Comparison of ENCODE assay signal across 9 mouse cellular contexts in genomic region chr1:74084065-74084705, GRCm38 (mm10). TPM values are rescaled to one million over a fixed set of nuclear protein-coding genes. Genes with fewer than 3 reads are reported as not detected.
DNase-seq lines count a peak whose midpoint lies in the region; ATAC-seq and TF ChIP-seq lines count a peak whose summit lies in the region.
"Had no signal": no experiment of that assay in that cellular context is flagged by ENCODE, and none has a peak within 500 bp of the region (broad histone marks: within the 10 kb centered on the region; RNA-seq: fewer than 3 reads in every experiment).

No protein-coding gene starts in this region.

- H3K36me3 ChIP-seq in spleen, adult 2 months (ENCODE audit: control insufficient read depth, insufficient read depth, low read length), result no peaks in the 10 kb centered on the region
- H3K36me3 ChIP-seq in stomach, embryonic 15.5 days, result no peaks in the 10 kb centered on the region; the same call in 1 of the 2 replicates

- no peaks in the 10 kb centered on the region for H3K27me3 ChIP-seq in spleen, adult 2 months (ENCODE audit: control insufficient read depth, insufficient read depth, low read length)
- no peaks in the 10 kb centered on the region for H3K27me3 ChIP-seq in stomach, embryonic 15.5 days (replicated peaks)

- H3K27ac ChIP-seq in spleen, adult 2 months (ENCODE audit: insufficient read depth, low read length), result peak overlapping the region; percentile 58
- peak overlapping the region; percentile 67 for H3K27ac ChIP-seq in stomach, embryonic 15.5 days
- H3K27ac ChIP-seq: layer of hippocampus, adult 2 months had no signal

- no peak for DNase-seq in spleen, adult 2 months (ENCODE audit: low read depth in 1 of 2, low spot score in 2 of 2)
- no peak for DNase-seq in spleen, postnatal 14 days (ENCODE audit: low spot score in 2 of 2)
- peak; percentile 88 for DNase-seq in gastrocnemius, postnatal 25 days
- peak; percentile 54 for DNase-seq in heart, postnatal 4 days
- DNase-seq in ovary, postnatal 10 days (ENCODE audit: low spot score), result no peak
- DNase-seq in liver, result no peak

- TF ChIP-seq CTCF in spleen, adult 2 months (IDR thresholded peaks at IDR 0.05; ENCODE audit: extremely low read depth, insufficient read depth, insufficient read length, insufficient replicate concordance), result no peak

- ATAC-seq in stomach, embryonic 15.5 days (ENCODE audit: insufficient read depth, low FRiP score, low read depth), result no peak
- ATAC-seq in megakaryocyte progenitor cell, adult 5-6 weeks (replicated peaks; ENCODE audit: poor library complexity), result no peak

- 71% methylated on average over 6 of the region's 6 CpGs for WGBS in spleen, adult 2 months
- 57% methylated on average over 6 of the region's 6 CpGs for WGBS in stomach, embryonic 15.5 days

- no peaks in the 10 kb centered on the region for H3K9me3 ChIP-seq in stomach, embryonic 15.5 days

- no peak overlapping the region for H3K4me3 ChIP-seq in spleen, adult 2 months (ENCODE audit: extremely low read depth, insufficient read depth, insufficient read length)
- H3K4me3 ChIP-seq in stomach, embryonic 15.5 days (replicated peaks), result no peak overlapping the region
- H3K4me3 ChIP-seq: layer of hippocampus, adult 2 months had no signal

- H3K4me1 ChIP-seq in spleen, adult 2 months (ENCODE audit: control insufficient read depth, insufficient read depth, insufficient read length), result peaks cover 8% of the 10 kb centered on the region; the same call in 1 of the 2 replicates
- H3K4me1 ChIP-seq in stomach, embryonic 15.5 days, result peaks cover 36% of the 10 kb centered on the region

- no peak for TF ChIP-seq POLR2A in spleen, adult 2 months (IDR thresholded peaks at IDR 0.05; ENCODE audit: low read depth, low read length)

- H3K9ac ChIP-seq in stomach, embryonic 15.5 days, result no peak overlapping the region

- no peak overlapping the region for H3K4me2 ChIP-seq in stomach, embryonic 15.5 days

RNA-seq across cellular contexts. Expression of gene Tns1, which starts 40.1 kb away (rescaled TPM):
- 80.4 and 102 TPM in 2 replicates for polyA plus RNA-seq in spleen, adult 2 months (2012; rRNA removed)
- 100 to 1,000 TPM; 205 to 234 TPM for total RNA-seq in gastrocnemius, postnatal 25 days (2021)
- 100 to 1,000 TPM; 463 to 468 TPM for total RNA-seq in heart, postnatal 4 days (2021)
- polyA plus RNA-seq in stomach, embryonic 15.5 days (2015; fragmentation: Nextera tagmentation; extraction: Ambion mirVana), result 34.5 and 40.3 TPM in 2 replicates
- total RNA-seq in megakaryocyte progenitor cell, adult 5-6 weeks (2015), result 12.4 and 15.4 TPM in 2 replicates
- 3.1 and 9.7 TPM in 2 replicates for total RNA-seq in megakaryocyte progenitor cell, adult 5-6 weeks (2017)

RNA-seq across cellular contexts. Expression of gene Rufy4, which starts 41.2 kb away (rescaled TPM):
- polyA plus RNA-seq in spleen, adult 2 months (2012; rRNA removed), result 0.41 and 0.67 TPM in 2 replicates
- under 1 TPM in 1 of 2 experiments, not detected in 1; 0.16 TPM for total RNA-seq in gastrocnemius, postnatal 25 days (2021)
- 1 to 10 TPM; 1.1 to 1.2 TPM for total RNA-seq in heart, postnatal 4 days (2021)
- 0.23 and 0.43 TPM in 2 replicates for polyA plus RNA-seq in stomach, embryonic 15.5 days (2015; fragmentation: Nextera tagmentation; extraction: Ambion mirVana)
- total RNA-seq in megakaryocyte progenitor cell, adult 5-6 weeks (2015), result 0.37 and 0.72 TPM in 2 replicates
- 0.54 and 0.68 TPM in 2 replicates for total RNA-seq in megakaryocyte progenitor cell, adult 5-6 weeks (2017)

Comparison
In these comparisons a context has a peak if more than half of its experiments do, and no peak if none do; other contexts are left out.
1. DNase-seq: peak in gastrocnemius, postnatal 25 days (single experiment) and heart, postnatal 4 days (single experiment); none in spleen, adult 2 months (0 of 2), spleen, postnatal 14 days (0 of 2), ovary, postnatal 10 days (single experiment) and liver (single experiment).
2. RNA of gene Tns1, which starts 40.1 kb away (total RNA-seq): 463 to 468 TPM in heart, postnatal 4 days and 205 to 234 TPM in gastrocnemius, postnatal 25 days; 3.1 to 15.4 TPM in megakaryocyte progenitor cell, adult 5-6 weeks; every median in the first group is over 10 times any median in the second.